Mouse (Mus musculus) olfactory bulb, adult 2 months (tissue): Measurements from ENCODE around the gene Rgs14. TPM values are rescaled to one million over a fixed set of nuclear protein-coding genes. Genes with fewer than 3 reads are reported as not detected.

Source experiments
- H3K27ac ChIP-seq: fragments of 200-500 bp; 2 replicates; pipeline ENCODE4 v1.5.1; 2012; ENCODE audit warnings: low read depth, low read length; ENCODE audit not compliant: insufficient read depth
- H3K4me1 ChIP-seq: fragments of 200-500 bp; 2 replicates; pipeline ENCODE4 v1.6.1; 2012; ENCODE audit warnings: low read length; ENCODE audit not compliant: control insufficient read depth, insufficient read depth
- H3K4me3 ChIP-seq: fragments of 200-500 bp; 2 replicates; pipeline ENCODE4 v1.5.1; 2012; ENCODE audit warnings: mild to moderate bottlenecking, low read depth, low read length, moderate library complexity; ENCODE audit not compliant: insufficient read depth
- CTCF ChIP-seq: fragments of 200-500 bp; IDR thresholded peaks from 2 replicates; pipeline ENCODE4 v1.5.1; 2012; ENCODE audit warnings: low read depth, mild to moderate bottlenecking, low read length, moderate library complexity; ENCODE audit not compliant: insufficient read depth
- POLR2A ChIP-seq: fragments of 200-500 bp; IDR thresholded peaks from 2 replicates; pipeline ENCODE4 v1.6.1; 2012; ENCODE audit warnings: mild to moderate bottlenecking, low read depth, low read length, moderate library complexity; ENCODE audit not compliant: insufficient read depth
- WGBS: fragments of 180-500 bp; shearing (Covaris S2); methylation state at CpG from one replicate; pipeline ENCODE4 v1.1.7; 2018; 5-methylcytosine and 5-hydroxymethylcytosine counted together
- polyA plus RNA-seq: library from polyadenylated mRNA; stranded (reverse); fragments of >200 nt; gene quantifications from 2 replicates; pipeline ENCODE4 v1.2.4, GENCODE M21; 2012; ENCODE audit warnings: low replicate concordance; ENCODE audit not compliant: missing spikeins, insufficient read depth, insufficient read length

The Rgs14 gene
- polyA plus RNA-seq, 1 experiment, result not detected

DNA sequence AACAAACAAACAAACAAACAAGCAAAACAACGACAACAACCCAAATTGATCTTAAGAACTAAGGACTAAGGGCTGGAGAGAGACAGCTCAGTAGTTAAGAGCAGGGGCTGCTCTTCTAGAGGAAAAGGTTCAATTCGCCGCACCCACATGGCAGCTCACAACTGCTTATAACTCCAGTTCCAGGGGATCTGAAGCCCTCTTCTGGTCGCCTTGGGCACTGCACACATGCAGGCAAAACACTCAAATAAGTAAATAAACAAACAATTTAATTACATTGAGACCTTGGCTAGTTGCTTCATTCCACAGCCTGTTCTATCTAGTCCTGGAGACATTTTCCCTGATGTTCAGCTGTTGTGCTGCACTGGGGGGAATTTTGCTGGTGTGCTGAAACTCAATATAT, 23.4 kb downstream of the Rgs14 start:
- Histone ChIP-seq H3K4me1 (no peaks in the 10 kb centered on the region), H3K27ac (no peak overlapping the region), H3K4me3 (no peak overlapping the region)
- TF ChIP-seq CTCF (no peak), POLR2A (no peak)
- WGBS, result 76% methylated on average over 4 of the region's 4 CpGs

DNA sequence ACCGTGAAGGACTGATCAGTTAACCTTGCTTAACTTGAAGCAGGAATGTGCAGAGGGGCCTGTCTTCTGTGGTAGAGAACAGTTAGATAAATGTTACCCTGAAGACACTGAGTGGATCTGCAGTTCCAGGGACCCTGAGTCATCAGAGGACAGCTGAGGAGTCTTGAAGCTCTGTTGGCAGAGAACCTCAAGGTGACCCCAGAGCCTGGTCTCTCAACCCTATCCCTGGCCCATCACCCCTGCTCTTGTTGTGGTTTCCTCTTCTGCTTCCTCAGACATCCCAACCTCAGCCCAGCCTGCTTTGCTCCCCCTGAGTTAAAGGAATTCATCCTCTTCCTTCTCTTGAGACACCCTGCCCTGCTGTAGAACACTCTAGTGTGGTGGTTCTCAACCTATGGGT, 28.6 kb downstream of the Rgs14 start, which contains the start of gene Slc34a1:
Gene Slc34a1 (plus strand): TSS at position 100 of the 400 bp plus-strand sequence.
- no peak for TF ChIP-seq POLR2A
- TF ChIP-seq CTCF, result no peak
- H3K27ac ChIP-seq, result no peak within 1 kb of the TSS
- no peak within 1 kb of the TSS for H3K4me3 ChIP-seq
- 86% methylated on average over 1 of the region's 1 CpGs for WGBS
- H3K4me1 ChIP-seq, result peaks cover 9% of the 10 kb centered on the region

DNA sequence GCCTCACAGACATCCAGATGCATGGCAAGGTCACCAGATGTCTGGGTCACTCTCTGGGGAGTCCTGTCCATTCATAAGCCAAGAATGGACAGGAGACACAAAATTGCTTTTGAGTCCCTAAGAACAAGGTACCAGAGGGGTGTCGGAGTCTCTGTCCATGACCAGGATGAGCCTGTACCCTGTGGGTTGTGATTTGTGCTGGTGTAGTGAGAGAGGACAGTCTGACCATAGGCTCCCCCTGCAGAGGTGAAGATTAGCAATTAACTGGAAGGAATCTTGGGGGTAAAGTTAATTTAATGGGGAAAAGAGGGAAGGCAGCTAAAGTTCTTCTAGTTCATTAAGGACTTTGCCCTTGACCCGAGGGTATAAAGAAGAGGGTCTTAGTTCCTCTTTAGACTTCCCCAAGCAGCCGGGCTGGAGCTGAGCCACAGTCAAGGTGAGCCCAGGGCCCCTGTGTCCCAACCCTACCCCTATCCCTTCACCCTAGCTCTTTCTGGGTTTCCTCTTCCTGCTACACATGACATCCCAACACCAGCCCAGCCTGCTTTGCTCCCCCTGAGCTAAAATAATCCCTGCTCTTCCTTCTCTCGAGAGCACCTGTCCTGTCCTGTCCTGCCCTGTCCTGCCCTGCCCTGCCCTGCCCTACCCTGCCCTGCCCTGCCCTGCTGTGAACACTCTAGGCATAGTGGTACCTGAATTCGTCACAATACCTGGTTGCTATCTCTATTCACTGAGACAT, 29.9 kb downstream of the Rgs14 start:
- no peak overlapping the region for H3K27ac ChIP-seq
- WGBS, result 74% methylated on average over 5 of the region's 5 CpGs
- no peak overlapping the region for H3K4me3 ChIP-seq
- TF ChIP-seq CTCF, result no peak
- TF ChIP-seq POLR2A, result no peak
- peaks cover 19% of the 10 kb centered on the region for H3K4me1 ChIP-seq

DNA sequence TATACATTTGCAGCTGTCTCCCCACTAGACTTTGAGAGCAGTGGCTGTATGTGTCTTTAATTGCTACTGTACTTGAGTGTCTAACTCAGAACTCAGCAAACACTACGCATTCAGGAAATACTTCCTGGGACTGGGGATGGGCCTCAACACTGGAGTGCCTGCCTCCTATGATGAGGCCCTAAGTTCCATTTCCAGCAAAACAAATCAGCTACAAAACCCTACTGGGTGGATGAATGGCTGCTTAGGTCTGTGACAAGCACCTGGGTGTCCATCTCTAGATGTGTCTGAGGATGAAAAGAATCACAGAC, 30.5 kb downstream of the Rgs14 start:
- TF ChIP-seq CTCF (no peak), POLR2A (no peak)
- WGBS, result 83% methylated on average over 1 of the region's 1 CpGs
- Histone ChIP-seq H3K4me1 (peaks cover 24% of the 10 kb centered on the region), H3K27ac (no peak overlapping the region), H3K4me3 (no peak overlapping the region)

DNA sequence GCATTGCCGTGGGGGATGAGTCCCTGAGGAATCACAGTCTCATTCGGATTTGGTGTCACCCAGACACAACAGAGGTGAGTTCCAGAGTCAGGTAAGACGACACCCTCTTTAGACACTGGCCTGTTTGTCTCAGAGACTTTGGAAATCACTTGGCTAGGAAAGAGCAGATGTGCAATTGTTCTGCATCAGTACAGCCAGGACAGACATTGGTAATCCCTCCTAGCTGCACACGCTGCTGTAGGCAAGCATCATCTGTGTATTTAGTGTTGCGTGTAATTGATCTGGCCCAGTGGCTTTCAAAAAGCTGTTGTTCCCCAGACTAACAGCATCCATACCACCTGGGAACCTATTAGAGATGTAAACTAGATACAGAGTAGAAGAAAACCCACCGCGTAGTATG, 33.7 kb downstream of the Rgs14 start:
- Histone ChIP-seq H3K4me1 (peaks cover 35% of the 10 kb centered on the region), H3K27ac (peak overlapping the region; percentile 98), H3K4me3 (no peak overlapping the region)
- 74% methylated on average over 7 of the region's 7 CpGs for WGBS
- TF ChIP-seq CTCF (no peak), POLR2A (no peak)

DNA sequence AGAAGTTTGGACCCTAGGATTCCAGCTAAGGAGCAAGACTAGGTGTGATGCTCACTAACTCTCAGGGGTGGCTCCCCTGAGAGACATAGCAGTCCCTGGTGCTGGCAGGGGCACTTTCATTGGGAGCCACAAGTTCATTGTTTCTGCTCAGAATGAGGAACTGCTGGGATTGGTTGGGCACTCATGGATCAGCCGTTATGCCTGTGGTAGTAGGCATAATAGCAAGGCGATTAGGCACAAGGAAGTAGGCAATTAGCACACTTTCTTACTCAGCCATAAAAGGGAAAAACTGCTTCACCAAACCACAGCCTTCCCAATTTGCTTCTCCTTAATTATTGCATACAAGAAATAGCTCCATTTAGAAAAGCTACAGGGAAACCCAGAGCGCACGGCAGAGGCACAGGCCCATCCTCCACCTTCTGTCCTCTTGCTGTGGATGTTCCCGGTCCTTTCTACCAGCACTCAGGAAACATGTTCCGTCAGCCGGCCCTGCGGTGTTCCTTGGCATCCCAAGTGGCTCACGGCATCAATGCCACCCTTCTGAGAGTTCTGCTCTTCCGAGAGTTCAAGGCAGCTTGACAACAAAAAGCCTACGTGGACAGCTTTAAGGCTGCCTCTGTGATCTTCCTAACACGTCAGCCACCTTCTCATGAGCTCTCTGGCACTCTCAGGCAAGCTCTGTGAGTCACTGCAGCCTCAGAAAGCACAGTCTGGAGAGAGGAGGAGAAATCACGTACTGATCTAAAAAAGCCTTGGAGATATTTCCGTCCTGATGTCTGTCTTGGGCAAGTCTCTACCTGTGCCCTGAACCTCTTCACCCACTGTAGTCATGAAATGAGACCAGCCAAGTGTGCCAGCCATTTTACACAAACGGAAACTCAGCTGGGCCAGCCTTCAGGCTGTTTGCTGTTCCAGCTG, 34.7 kb downstream of the Rgs14 start:
- Histone ChIP-seq H3K4me1 (peaks cover 35% of the 10 kb centered on the region), H3K4me3 (peak overlapping the region; percentile 13; the same call in 1 of the 2 replicates), H3K27ac (peak overlapping the region; percentile 98)
- WGBS, result 14% methylated on average over 15 of the region's 15 CpGs
- TF ChIP-seq CTCF, result no peak
- no peak for TF ChIP-seq POLR2A

DNA sequence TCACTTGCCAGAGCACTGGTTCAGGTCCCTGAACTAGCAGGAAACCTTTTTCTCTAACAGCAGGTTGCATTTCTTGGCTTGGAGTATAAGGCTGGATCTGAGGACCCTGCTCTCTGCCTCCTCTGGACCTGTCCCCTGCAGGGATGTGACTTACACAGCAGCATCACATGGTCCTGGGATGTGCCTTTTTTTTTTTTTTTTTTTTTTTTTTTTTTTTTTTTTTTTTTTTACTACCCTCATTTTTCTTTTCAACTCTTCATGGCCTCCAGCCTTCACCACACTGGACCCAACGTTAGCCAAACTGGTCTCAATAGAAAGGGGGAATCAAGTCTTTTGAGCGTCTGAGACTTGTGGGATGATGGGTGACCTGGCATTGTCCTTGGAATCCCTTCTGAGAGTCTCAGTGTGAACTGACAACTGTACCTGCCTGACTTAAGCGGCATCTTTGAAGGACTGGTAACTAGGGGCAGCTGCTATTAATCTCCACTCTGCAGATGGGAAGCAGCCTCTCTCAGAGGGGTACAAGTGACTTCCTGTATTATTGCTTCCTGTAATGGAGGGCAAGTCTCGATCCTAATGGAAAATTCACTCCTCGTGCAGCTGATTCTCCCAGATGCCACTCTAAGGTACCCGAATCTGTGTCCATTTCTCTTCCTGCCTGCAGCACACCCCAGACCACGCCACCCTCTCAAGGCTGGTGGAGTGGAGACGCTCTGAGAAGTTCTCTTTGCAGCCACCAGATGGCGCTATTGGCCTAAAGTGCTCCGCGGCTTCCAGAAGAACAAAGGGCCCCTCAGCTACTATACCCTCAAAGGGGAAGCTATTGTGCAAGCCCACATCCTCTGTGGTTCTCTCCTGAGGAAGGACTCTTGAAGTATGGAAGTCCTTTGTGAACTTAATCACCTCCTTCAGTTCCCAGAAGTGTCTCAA, 35.6 kb downstream of the Rgs14 start:
- peak; percentile 87 for TF ChIP-seq CTCF
- no peak for TF ChIP-seq POLR2A
- Histone ChIP-seq H3K4me3 (no peak overlapping the region), H3K4me1 (peaks cover 35% of the 10 kb centered on the region), H3K27ac (peak overlapping the region; percentile 98)
- 11% methylated on average over 11 of the region's 11 CpGs for WGBS

DNA sequence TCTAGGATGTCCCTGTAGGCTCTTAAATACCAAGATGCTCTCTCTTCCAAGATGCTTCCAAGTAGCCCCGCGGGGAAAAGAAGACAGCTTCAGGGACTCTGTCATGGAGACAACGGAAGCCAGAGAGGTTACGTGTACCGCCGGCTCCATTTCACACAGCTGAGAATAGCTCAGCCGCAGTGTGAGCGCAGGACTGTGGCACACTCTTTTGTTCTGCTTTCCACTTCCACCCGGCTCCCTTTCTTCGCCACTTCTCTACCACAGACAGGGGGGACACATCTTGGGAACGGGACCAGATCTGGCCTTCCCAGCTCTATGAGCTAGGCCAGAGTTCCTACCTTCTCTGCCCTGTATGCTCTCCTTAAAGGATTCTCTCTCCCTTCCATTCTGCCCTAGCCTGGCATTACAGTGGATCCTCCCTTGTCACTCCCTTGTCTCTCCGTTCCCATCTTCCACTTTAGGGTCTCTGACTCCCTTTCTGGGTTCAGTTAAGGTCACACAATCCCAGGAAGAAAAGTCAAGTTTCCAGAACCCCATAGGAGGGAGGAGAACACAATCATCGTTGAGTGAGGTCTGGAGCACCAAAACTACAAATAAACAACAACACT, 36.4 kb downstream of the Rgs14 start:
- 26% methylated on average over 13 of the region's 13 CpGs for WGBS
- no peak overlapping the region for H3K4me3 ChIP-seq
- peaks cover 35% of the 10 kb centered on the region for H3K4me1 ChIP-seq
- no peak for TF ChIP-seq POLR2A
- no peak for TF ChIP-seq CTCF
- H3K27ac ChIP-seq, result peak overlapping the region; percentile 48
